Mouse (Mus musculus) midbrain, embryonic 12.5 days (tissue): ENCODE measurements at regions not wholly inside any gene's neighbourhood (a gene's known extent, or its start where the extent isn't known, plus 50 kb on each side); places are given as distances from the start of the nearest gene placed in this dataset.

Source experiments
- ATAC-seq: fragments of 200-750 bp; cut with Nextera tagmentation; 2 replicates; pipeline ENCODE4 v1.8.0; 2017; ENCODE audit warnings: low read depth, moderate TSS enrichment, moderate library complexity; ENCODE audit not compliant: low FRiP score
- H3K27ac ChIP-seq: fragments of 300-500 bp; sonication (generic); replicated peaks from 2 replicates; pipeline ENCODE4 v1.5.1; 2016; ENCODE audit warnings: mild to moderate bottlenecking
- H3K27me3 ChIP-seq: fragments of 300-500 bp; sonication (generic); 2 replicates; pipeline ENCODE4 v1.6.1; 2016; ENCODE audit warnings: mild to moderate bottlenecking
- H3K36me3 ChIP-seq: fragments of 300-500 bp; sonication (generic); 2 replicates; pipeline ENCODE4 v1.6.1; 2016
- H3K4me1 ChIP-seq: fragments of 300-500 bp; sonication (generic); 2 replicates; pipeline ENCODE4 v1.6.1; 2016
- H3K4me2 ChIP-seq: fragments of 300-500 bp; sonication (generic); replicated peaks from 2 replicates; pipeline ENCODE4 v1.6.1; 2016; ENCODE audit warnings: mild to moderate bottlenecking, moderate library complexity
- H3K4me3 ChIP-seq: fragments of 300-500 bp; sonication (generic); 2 replicates; pipeline ENCODE4 v1.5.1; 2016; ENCODE audit warnings: mild to moderate bottlenecking
- H3K9ac ChIP-seq: fragments of 300-500 bp; sonication (generic); replicated peaks from 2 replicates; pipeline ENCODE4 v1.6.1; 2016; ENCODE audit warnings: mild to moderate bottlenecking, moderate library complexity
- H3K9me3 ChIP-seq: fragments of 300-500 bp; sonication (generic); 2 replicates; pipeline ENCODE4 v1.6.1; 2016; ENCODE audit warnings: mild to moderate bottlenecking
- WGBS: fragments of 180-500 bp; shearing (Covaris S2); methylation state at CpG from one replicate; pipeline ENCODE4 v1.1.7; 2016; 5-methylcytosine and 5-hydroxymethylcytosine counted together

DNA sequence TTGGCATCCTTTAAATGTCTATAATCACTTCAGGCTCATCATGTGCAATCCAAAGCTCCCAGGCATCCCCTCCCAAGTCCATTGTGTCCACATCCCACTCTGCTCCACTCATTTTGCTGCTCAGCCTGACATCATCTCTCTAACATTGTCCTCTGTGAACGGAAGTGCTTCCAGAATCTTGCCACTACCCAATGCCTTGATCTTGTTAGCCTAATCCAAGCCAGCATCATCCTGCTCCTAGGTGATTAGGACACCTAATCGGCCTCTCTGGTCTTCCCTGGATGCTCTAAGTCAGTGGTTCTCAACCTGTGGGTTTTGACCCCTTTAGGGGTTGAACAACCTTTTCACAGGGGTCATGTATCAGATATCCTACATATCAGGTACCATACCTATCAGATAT lies 161.3 kb upstream of the Srrm4 start:
- H3K4me3 ChIP-seq = no peak overlapping the region
- no peaks in the 10 kb centered on the region for H3K9me3 ChIP-seq
- 89% methylated on average over 2 of the region's 2 CpGs for WGBS

DNA sequence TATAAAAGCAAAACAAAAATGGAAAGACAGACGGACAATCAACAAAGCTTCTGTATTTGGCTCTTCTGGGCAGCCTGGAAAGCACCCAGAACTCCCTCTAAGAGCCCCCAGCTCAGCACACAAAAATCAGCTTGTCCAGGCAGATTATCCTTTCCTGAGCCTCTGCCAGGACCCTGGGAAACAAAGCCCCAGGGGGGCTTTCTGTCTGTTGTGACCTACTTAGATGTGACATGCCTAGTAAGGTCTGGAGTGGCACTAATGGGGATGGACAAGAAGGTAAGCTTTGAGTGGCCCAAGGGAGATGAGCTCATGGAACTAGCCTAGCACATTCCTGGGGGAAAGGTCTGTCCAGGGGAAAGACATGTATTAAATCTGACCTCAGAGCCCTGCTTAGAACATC lies 160.5 kb upstream of the Srrm4 start:
- no peak overlapping the region for H3K9ac ChIP-seq
- ATAC-seq = no peak
- 70% methylated on average over 1 of the region's 1 CpGs for WGBS
- H3K4me1 ChIP-seq = no peaks in the 10 kb centered on the region
- H3K4me2 ChIP-seq = no peak overlapping the region
- H3K9me3 ChIP-seq = no peaks in the 10 kb centered on the region
- H3K4me3 ChIP-seq = no peak overlapping the region
- no peak overlapping the region for H3K27ac ChIP-seq
- H3K36me3 ChIP-seq = no peaks in the 10 kb centered on the region
- no peaks in the 10 kb centered on the region for H3K27me3 ChIP-seq

More for the DNA sequence above, 161.3 kb upstream of the Srrm4 start:
- ATAC-seq = no peak
- H3K4me2 ChIP-seq = no peak overlapping the region
- H3K9ac ChIP-seq = no peak overlapping the region
- H3K27ac ChIP-seq = no peak overlapping the region
- H3K36me3 ChIP-seq = no peaks in the 10 kb centered on the region
- H3K27me3 ChIP-seq = no peaks in the 10 kb centered on the region
- no peaks in the 10 kb centered on the region for H3K4me1 ChIP-seq

DNA sequence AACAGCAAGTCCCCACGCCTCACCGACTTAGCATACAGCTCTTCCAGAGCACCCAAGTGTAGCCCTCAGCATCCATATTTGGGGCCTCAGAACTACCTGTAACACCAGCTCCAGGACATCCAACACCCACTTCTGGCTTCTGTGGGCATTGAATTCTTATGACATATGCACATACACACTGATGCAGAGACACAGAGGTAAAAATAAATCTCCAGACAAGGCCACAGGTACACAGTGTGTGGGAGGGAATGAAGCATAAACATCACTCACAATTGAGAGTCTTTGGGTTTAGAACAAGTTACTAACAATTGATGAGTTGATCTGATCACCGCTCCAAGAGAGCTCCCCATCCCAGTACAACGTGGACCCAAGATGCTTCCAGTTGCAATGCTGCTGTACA lies 154.2 kb upstream of the Srrm4 start:
- Histone ChIP-seq H3K27ac (no peak overlapping the region), H3K4me3 (no peak overlapping the region), H3K9ac (no peak overlapping the region), H3K4me1 (no peaks in the 10 kb centered on the region), H3K27me3 (no peaks in the 10 kb centered on the region), H3K9me3 (no peaks in the 10 kb centered on the region), H3K36me3 (no peaks in the 10 kb centered on the region), H3K4me2 (no peak overlapping the region)
- no peak for ATAC-seq
- 90% methylated on average over 4 of the region's 4 CpGs for WGBS

- no peaks in the 10 kb centered on the region for H3K4me1 ChIP-seq
- 73% methylated on average over 10 of the region's 10 CpGs for WGBS
- no peak overlapping the region for H3K4me2 ChIP-seq
- ATAC-seq = no peak
- no peak overlapping the region for H3K9ac ChIP-seq
- H3K27ac ChIP-seq = no peak overlapping the region
- H3K36me3 ChIP-seq = no peaks in the 10 kb centered on the region
- no peaks in the 10 kb centered on the region for H3K27me3 ChIP-seq
- no peak overlapping the region for H3K4me3 ChIP-seq
- no peaks in the 10 kb centered on the region for H3K9me3 ChIP-seq
Measured at GRCm38 (mm10) chr5:116744389-116744788, 152.8 kb upstream of the Srrm4 start.

GRCm38 (mm10) chr5:116735622-116736021 lies 144.0 kb upstream of the Srrm4 start:
- Histone ChIP-seq H3K27ac (no peak overlapping the region), H3K9me3 (peaks cover 3% of the 10 kb centered on the region; the same call in 1 of the 2 replicates), H3K4me2 (no peak overlapping the region), H3K9ac (no peak overlapping the region), H3K36me3 (no peaks in the 10 kb centered on the region), H3K27me3 (no peaks in the 10 kb centered on the region), H3K4me1 (no peaks in the 10 kb centered on the region), H3K4me3 (no peak overlapping the region)
- ATAC-seq = no peak
- 89% methylated on average over 4 of the region's 4 CpGs for WGBS

- Histone ChIP-seq H3K27me3 (no peaks in the 10 kb centered on the region), H3K9ac (no peak overlapping the region), H3K36me3 (no peaks in the 10 kb centered on the region), H3K4me1 (no peaks in the 10 kb centered on the region), H3K4me2 (no peak overlapping the region), H3K27ac (no peak overlapping the region), H3K9me3 (peaks cover 3% of the 10 kb centered on the region; the same call in 1 of the 2 replicates), H3K4me3 (no peak overlapping the region)
- 91% methylated on average over 3 of the region's 3 CpGs for WGBS
- ATAC-seq = no peak
Measured at GRCm38 (mm10) chr5:116731509-116731908, 139.9 kb upstream of the Srrm4 start.

GRCm38 (mm10) chr5:116719200-116719599 lies 127.6 kb upstream of the Srrm4 start:
- no peak for ATAC-seq
- Histone ChIP-seq H3K4me2 (no peak overlapping the region), H3K9ac (no peak overlapping the region), H3K27me3 (no peaks in the 10 kb centered on the region), H3K9me3 (no peaks in the 10 kb centered on the region), H3K4me3 (no peak overlapping the region), H3K4me1 (0 out of 2 replicates have a peak, but pooled peaks cover 6% of the 10 kb centered on the region), H3K27ac (no peak overlapping the region), H3K36me3 (no peaks in the 10 kb centered on the region)
- 91% methylated on average over 1 of the region's 1 CpGs for WGBS

DNA sequence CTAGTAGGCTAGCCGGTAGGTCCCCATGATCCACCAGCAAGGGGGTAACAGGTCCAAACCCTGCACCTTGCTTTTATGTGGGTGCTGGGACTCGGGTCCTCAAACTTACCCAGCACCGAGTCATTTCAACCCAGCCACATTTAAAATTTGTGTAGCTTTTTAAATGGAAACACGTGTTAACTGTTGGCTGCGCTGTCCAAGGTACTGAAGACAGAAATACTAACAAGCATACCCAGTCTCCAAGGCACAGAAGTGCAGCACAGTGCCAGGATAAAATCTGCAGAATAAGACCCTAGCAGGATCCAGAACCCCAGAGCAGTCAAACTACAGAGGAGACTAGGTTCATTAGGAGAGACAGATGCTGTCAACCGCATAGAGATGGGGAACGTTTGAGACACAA lies 122.6 kb upstream of the Srrm4 start:
- Histone ChIP-seq H3K9me3 (no peaks in the 10 kb centered on the region), H3K27me3 (no peaks in the 10 kb centered on the region), H3K9ac (no peak overlapping the region), H3K4me2 (no peak overlapping the region), H3K4me3 (no peak overlapping the region), H3K27ac (no peak overlapping the region), H3K4me1 (0 out of 2 replicates have a peak, but pooled peaks cover 2% of the 10 kb centered on the region), H3K36me3 (no peaks in the 10 kb centered on the region)
- ATAC-seq = no peak
- WGBS = 37% methylated on average over 7 of the region's 7 CpGs

DNA sequence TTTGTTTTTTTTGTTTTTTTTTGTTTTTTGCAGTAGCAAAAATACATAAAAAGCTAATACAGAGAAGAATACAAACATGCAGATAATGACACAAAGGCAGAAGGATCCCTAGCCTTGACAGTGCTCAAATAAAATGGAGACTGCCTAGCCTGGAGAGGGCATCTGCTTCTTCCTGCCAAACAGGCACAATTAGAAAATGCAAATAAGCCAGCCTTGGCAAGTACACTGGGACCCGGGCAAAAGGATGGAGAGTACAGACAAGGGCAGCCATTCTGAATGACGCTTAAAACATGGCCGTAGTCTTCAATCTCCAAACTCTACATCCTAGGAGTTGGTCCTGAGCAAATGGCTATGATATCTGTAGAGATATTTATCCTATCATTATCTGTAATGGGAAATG lies 120.4 kb upstream of the Srrm4 start:
- H3K4me2 ChIP-seq = no peak overlapping the region
- no peak for ATAC-seq
- no peak overlapping the region for H3K4me3 ChIP-seq
- no peaks in the 10 kb centered on the region for H3K36me3 ChIP-seq
- 0 out of 2 replicates have a peak, but pooled peaks cover 4% of the 10 kb centered on the region for H3K4me1 ChIP-seq
- H3K9me3 ChIP-seq = no peaks in the 10 kb centered on the region
- WGBS = 89% methylated on average over 3 of the region's 3 CpGs
- no peak overlapping the region for H3K27ac ChIP-seq
- H3K9ac ChIP-seq = no peak overlapping the region
- no peaks in the 10 kb centered on the region for H3K27me3 ChIP-seq

DNA sequence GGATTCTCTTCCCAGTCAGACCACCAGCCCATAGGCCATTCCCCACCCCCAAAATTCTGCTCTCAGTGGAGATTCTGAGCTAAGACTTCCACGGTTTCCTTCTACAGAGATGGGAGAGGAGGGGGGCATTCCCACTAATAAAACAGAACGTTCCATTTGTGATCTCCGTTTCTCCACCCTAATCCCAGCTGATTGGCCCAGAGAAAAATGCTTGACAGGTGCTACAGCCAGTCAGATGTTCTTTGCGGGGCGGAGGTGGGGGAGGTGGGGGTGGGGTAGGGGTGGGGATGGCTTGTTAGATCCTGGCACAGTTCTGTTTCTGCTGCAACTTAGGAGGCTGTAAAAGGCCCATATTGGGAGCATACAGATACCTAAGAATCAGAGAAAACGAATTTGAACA lies 116.9 kb upstream of the Srrm4 start:
- H3K4me2 ChIP-seq = no peak overlapping the region
- H3K4me1 ChIP-seq = 0 out of 2 replicates have a peak, but pooled peaks cover 4% of the 10 kb centered on the region
- H3K9me3 ChIP-seq = no peaks in the 10 kb centered on the region
- 37% methylated on average over 6 of the region's 6 CpGs for WGBS
- no peak overlapping the region for H3K27ac ChIP-seq
- no peaks in the 10 kb centered on the region for H3K27me3 ChIP-seq
- ATAC-seq = no peak
- H3K9ac ChIP-seq = no peak overlapping the region
- H3K36me3 ChIP-seq = no peaks in the 10 kb centered on the region
- no peak overlapping the region for H3K4me3 ChIP-seq

DNA sequence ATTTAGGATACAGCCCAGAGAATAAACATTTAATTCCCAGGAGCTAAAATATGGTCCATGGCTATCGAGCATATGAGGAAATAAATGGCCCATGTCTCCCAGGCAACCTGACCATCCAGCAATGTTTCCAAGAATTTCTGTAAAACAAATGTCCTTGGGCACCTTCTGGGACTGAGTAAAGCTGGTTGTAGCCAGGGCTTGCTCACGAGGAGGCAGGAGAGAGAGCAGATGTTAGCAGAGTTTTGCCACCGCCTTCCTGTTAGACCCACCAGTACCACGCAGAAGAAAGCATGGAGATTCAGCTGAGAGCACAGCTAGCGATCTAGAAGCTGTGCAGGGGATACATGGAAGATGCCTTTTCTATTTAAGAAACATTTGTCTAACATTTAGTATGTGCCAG lies 70.8 kb upstream of the Srrm4 start:
- H3K4me1 ChIP-seq = peaks cover 8% of the 10 kb centered on the region; the same call in 1 of the 2 replicates
- no peak for ATAC-seq
- H3K36me3 ChIP-seq = no peaks in the 10 kb centered on the region
- H3K4me2 ChIP-seq = no peak overlapping the region
- no peak overlapping the region for H3K4me3 ChIP-seq
- H3K9me3 ChIP-seq = peaks cover 4% of the 10 kb centered on the region; the same call in 1 of the 2 replicates
- WGBS = 77% methylated on average over 5 of the region's 5 CpGs
- H3K9ac ChIP-seq = no peak overlapping the region
- no peak overlapping the region for H3K27ac ChIP-seq
- no peaks in the 10 kb centered on the region for H3K27me3 ChIP-seq

DNA sequence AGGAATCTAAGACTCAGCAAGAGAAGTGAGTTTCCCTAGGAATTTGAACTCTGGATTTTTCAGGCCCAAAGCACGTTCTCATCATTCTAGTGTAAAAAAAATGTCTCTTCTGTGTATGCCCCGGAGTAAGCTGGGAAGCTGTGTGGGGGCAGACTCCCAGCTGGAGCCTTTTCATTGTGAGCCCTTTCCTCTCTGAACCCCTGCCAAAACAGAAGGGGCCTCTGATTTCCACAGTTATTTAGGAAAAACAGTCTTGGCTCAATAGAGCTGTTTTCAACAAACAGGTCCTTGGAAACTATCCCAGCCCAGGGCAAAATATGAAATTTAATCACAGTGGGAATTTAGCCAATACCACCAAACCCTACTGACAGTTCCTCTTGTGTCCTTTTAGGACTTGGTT lies 70.2 kb upstream of the Srrm4 start:
- no peaks in the 10 kb centered on the region for H3K36me3 ChIP-seq
- H3K4me2 ChIP-seq = no peak overlapping the region
- no peak overlapping the region for H3K9ac ChIP-seq
- peaks cover 8% of the 10 kb centered on the region; the same call in 1 of the 2 replicates for H3K4me1 ChIP-seq
- no peak overlapping the region for H3K27ac ChIP-seq
- 53% methylated on average over 2 of the region's 2 CpGs for WGBS
- peaks cover 4% of the 10 kb centered on the region; the same call in 1 of the 2 replicates for H3K9me3 ChIP-seq
- no peak overlapping the region for H3K4me3 ChIP-seq
- ATAC-seq = no peak
- no peaks in the 10 kb centered on the region for H3K27me3 ChIP-seq
